Mouse (Mus musculus) 416B (cell line): ENCODE data around the gene 1810009A15Rik.
"Not testable (repeated sequence)": the region's sequence is repeated elsewhere in the genome, so short reads cannot be mapped to it uniquely, and the experiment has no call there.

Experiments
- DNase-seq: peaks from one replicate; pipeline ENCODE4 v3.0.0; 2011; ENCODE audit warnings: low read depth

Gene 1810009A15Rik

GRCm38 (mm10) chr19:8880311-8881033 lies 8.2 kb upstream of the 1810009A15Rik start, which contains the start of gene Uqcc3:
Gene Uqcc3, minus strand, starts transcription at chr19:8880923.
- DNase-seq: peak; percentile 93

GRCm38 (mm10) chr19:8881034-8881392 lies 7.6 kb upstream of the 1810009A15Rik start:
- DNase-seq: no peak

- DNase-seq: no peak
Observed at GRCm38 (mm10) chr19:8883616-8884015, 5.0 kb upstream of the 1810009A15Rik start, which contains the start of the genes Lbhd1 and Gm49403. Gene Lbhd1, plus strand, starts transcription at chr19:8883732. Gene Gm49403, plus strand, starts transcription at chr19:8883930.

GRCm38 (mm10) chr19:8886916-8887584 lies 1.6 kb upstream of the 1810009A15Rik start:
- peak; percentile 36 for DNase-seq

GRCm38 (mm10) chr19:8887585-8888463 lies 829 bp upstream of the 1810009A15Rik start:
- DNase-seq: peak; percentile 58

GRCm38 (mm10) chr19:8892829-8893766 lies 4.4 kb downstream of the 1810009A15Rik start, which contains the start of gene Ints5:
Gene Ints5, plus strand, starts transcription at chr19:8893005.
- peak; percentile 87 for DNase-seq

- no peak for DNase-seq
Observed at GRCm38 (mm10) chr19:8895397-8895960, 6.8 kb downstream of the 1810009A15Rik start.

GRCm38 (mm10) chr19:8896231-8896630 lies 7.6 kb downstream of the 1810009A15Rik start:
- DNase-seq: not testable (repeated sequence)

- not testable (repeated sequence) for DNase-seq
Observed at GRCm38 (mm10) chr19:8897211-8897864, 8.7 kb downstream of the 1810009A15Rik start.

- peak; percentile 94 for DNase-seq
Observed at GRCm38 (mm10) chr19:8897865-8898495, 9.3 kb downstream of the 1810009A15Rik start, which contains the start of gene Ganab. Gene Ganab, plus strand, starts transcription at chr19:8898071.

GRCm38 (mm10) chr19:8898576-8898975 lies 9.9 kb downstream of the 1810009A15Rik start:
- DNase-seq: peak; percentile 60

GRCm38 (mm10) chr19:8899079-8899478 lies 10.4 kb downstream of the 1810009A15Rik start:
- no peak for DNase-seq

GRCm38 (mm10) chr19:8903412-8903811 lies 14.8 kb downstream of the 1810009A15Rik start:
- DNase-seq: no peak

- no peak for DNase-seq
Observed at GRCm38 (mm10) chr19:8908531-8908930, 19.9 kb downstream of the 1810009A15Rik start.

- DNase-seq: no peak
Observed at GRCm38 (mm10) chr19:8911810-8912209, 23.2 kb downstream of the 1810009A15Rik start.

GRCm38 (mm10) chr19:8914212-8914611 lies 25.6 kb downstream of the 1810009A15Rik start:
- no peak for DNase-seq

GRCm38 (mm10) chr19:8919000-8919399 lies 30.3 kb downstream of the 1810009A15Rik start:
- DNase-seq: no peak

- DNase-seq: no peak
Observed at GRCm38 (mm10) chr19:8919684-8920072, 31.0 kb downstream of the 1810009A15Rik start.

- peak; percentile 95 for DNase-seq
Observed at GRCm38 (mm10) chr19:8920073-8920736, 31.6 kb downstream of the 1810009A15Rik start, which contains the start of gene B3gat3. Gene B3gat3, plus strand, starts transcription at chr19:8920374.
